Mouse (Mus musculus): ENCODE data around the gene Dyrk3.

GRCm38 (mm10) chr1:131184253-131184955, 46.3 kb upstream of the Dyrk3 start:
- TF ChIP-seq CTCF (conservative IDR thresholded peaks at IDR 0.05; ENCODE audit: low read length) (no peak), NANOG (IDR thresholded peaks at IDR 0.05; ENCODE audit: borderline replicate concordance, low read length) (no peak)

All from E14TG2a.4 (cell line).